ENCODE assay signal across 20 mouse cellular contexts in the genomic region with DNA sequence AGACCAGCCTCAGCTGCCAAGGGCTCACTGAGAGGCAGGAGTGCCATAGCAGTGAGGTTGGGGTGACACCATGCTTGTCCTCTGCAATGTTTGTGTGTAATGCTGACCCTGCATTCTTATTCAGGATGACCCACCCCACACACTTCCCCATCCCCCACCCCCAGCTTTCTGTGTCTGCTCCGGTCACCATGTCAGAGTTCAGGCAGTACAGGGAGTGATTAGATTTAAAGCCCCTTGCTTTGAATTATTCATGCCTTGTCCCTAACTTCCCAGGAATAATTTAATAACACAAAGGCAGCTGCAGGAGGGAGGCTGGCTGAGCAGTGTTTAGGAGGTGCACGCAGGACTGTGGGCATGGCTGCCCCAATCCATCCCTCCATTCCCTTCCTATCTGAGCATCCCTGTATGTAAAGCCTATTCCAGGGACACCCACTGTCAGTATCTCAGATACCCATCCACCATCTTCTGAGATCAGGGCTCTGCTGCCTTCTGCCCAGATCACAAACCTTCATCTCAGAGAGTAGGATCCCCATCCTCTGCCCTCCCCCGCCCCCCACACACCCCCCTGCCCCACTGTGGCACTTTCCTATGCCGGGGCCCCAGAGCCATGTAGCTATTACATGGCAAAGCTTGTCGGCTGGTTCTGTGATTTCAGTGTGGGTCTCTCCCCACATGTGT.
DNase-seq lines count a peak whose midpoint lies in the region; ATAC-seq lines count a peak whose summit lies in the region.
"Had no signal": no experiment of that assay in that cellular context is flagged by ENCODE, and none has a peak within 500 bp of the region (broad histone marks: within the 10 kb centered on the region; RNA-seq: fewer than 3 reads in every experiment).

No protein-coding gene starts in this region.

- H3K9ac ChIP-seq in hindbrain, embryonic 11.5 days (ENCODE audit: low read depth, low read length), result no peak overlapping the region
- no peak overlapping the region for H3K9ac ChIP-seq in hindbrain, embryonic 16.5 days (ENCODE audit: low read depth, low read length)
- no peak overlapping the region for H3K9ac ChIP-seq in forebrain, embryonic 13.5 days
- 0 out of 2 replicates have a peak overlapping the region, but pooled peaks have one; percentile 19 for H3K9ac ChIP-seq in neural tube, embryonic 12.5 days
- H3K9ac ChIP-seq in heart, embryonic 12.5 days, result no peak overlapping the region
- H3K9ac ChIP-seq: heart, embryonic 13.5 days; liver, embryonic 12.5 days had no signal

- WGBS in hindbrain, embryonic 11.5 days, result 38% methylated on average over 5 of the region's 5 CpGs
- WGBS in hindbrain, embryonic 16.5 days, result 31% methylated on average over 5 of the region's 5 CpGs
- WGBS in forebrain, embryonic 13.5 days, result 44% methylated on average over 5 of the region's 5 CpGs
- 33% methylated on average over 5 of the region's 5 CpGs for WGBS in neural tube, embryonic 12.5 days
- 74% methylated on average over 5 of the region's 5 CpGs for WGBS in heart, embryonic 12.5 days

- H3K4me3 ChIP-seq in hindbrain, embryonic 11.5 days (ENCODE audit: low read depth, low read length), result no peak overlapping the region
- H3K4me3 ChIP-seq in hindbrain, embryonic 16.5 days (ENCODE audit: low read length), result no peak overlapping the region
- H3K4me3 ChIP-seq in forebrain, embryonic 13.5 days, result no peak overlapping the region
- H3K4me3 ChIP-seq in neural tube, embryonic 12.5 days, result no peak overlapping the region
- no peak overlapping the region for H3K4me3 ChIP-seq in heart, embryonic 12.5 days
- H3K4me3 ChIP-seq: heart, embryonic 13.5 days; layer of hippocampus, adult 2 months; left cerebral cortex, adult 2 months; liver, embryonic 12.5 days had no signal

- peak overlapping the region; percentile 63 for H3K27ac ChIP-seq in hindbrain, embryonic 11.5 days (ENCODE audit: low read depth, low read length)
- no peak overlapping the region for H3K27ac ChIP-seq in hindbrain, embryonic 16.5 days (ENCODE audit: low read depth, low read length)
- peak overlapping the region; percentile 31 for H3K27ac ChIP-seq in forebrain, embryonic 13.5 days
- peak overlapping the region; percentile 48; the same call in 1 of the 2 replicates for H3K27ac ChIP-seq in neural tube, embryonic 12.5 days
- H3K27ac ChIP-seq in heart, embryonic 12.5 days (ENCODE audit: poor library complexity, severe bottlenecking), result no peak overlapping the region
- H3K27ac ChIP-seq: heart, embryonic 13.5 days; layer of hippocampus, adult 2 months; left cerebral cortex, adult 2 months; liver, embryonic 12.5 days had no signal

- DNase-seq in hindbrain, embryonic 11.5 days (ENCODE audit: low spot score), result peak; percentile 45
- DNase-seq in mesoderm, embryonic 11.5 days (ENCODE audit: low read depth, low spot score), result peak; percentile 59
- DNase-seq in ovary, postnatal 36 days (ENCODE audit: low spot score), result no peak
- DNase-seq in heart, adult 18-20 months, result no peak
- DNase-seq: adrenal gland, postnatal 36 days; B cell, adult 2 months; cerebellum, adult 9-10 months; gastrocnemius, postnatal 36 days; heart, postnatal 36 days; thymus, postnatal 36 days had no signal

- H3K4me1 ChIP-seq in hindbrain, embryonic 11.5 days (replicated peaks; ENCODE audit: control insufficient read depth, insufficient read depth, low read length), result peaks cover 2% of the 10 kb centered on the region
- H3K4me1 ChIP-seq in hindbrain, embryonic 16.5 days (ENCODE audit: control insufficient read depth, insufficient read depth, low read depth, low read length), result 0 out of 2 replicates have a peak, but pooled peaks cover 2% of the 10 kb centered on the region
- H3K4me1 ChIP-seq in forebrain, embryonic 13.5 days, result peaks cover 16% of the 10 kb centered on the region
- peaks cover 23% of the 10 kb centered on the region for H3K4me1 ChIP-seq in neural tube, embryonic 12.5 days
- no peaks in the 10 kb centered on the region for H3K4me1 ChIP-seq in heart, embryonic 12.5 days (replicated peaks)
- H3K4me1 ChIP-seq: heart, embryonic 13.5 days; liver, embryonic 12.5 days had no signal

- ATAC-seq in hindbrain, embryonic 11.5 days (ENCODE audit: low FRiP score), result peak; percentile 90
- ATAC-seq in hindbrain, embryonic 16.5 days, result no peak
- ATAC-seq in forebrain, embryonic 13.5 days, result peak; percentile 59; the same call in 1 of the 2 replicates
- ATAC-seq in neural tube, embryonic 12.5 days (ENCODE audit: low FRiP score, low read depth), result peak; percentile 81
- no peak for ATAC-seq in heart, embryonic 12.5 days (ENCODE audit: insufficient number of reproducible peaks, low FRiP score)
- ATAC-seq: activated CD4-positive, CD25-positive, alpha-beta regulatory T cell, adult 4 months; intestine, postnatal 0 days; liver, embryonic 12.5 days had no signal

- H3K36me3 ChIP-seq in hindbrain, embryonic 11.5 days (ENCODE audit: control insufficient read depth, insufficient read depth, low read length), result no peaks in the 10 kb centered on the region
- H3K36me3 ChIP-seq in hindbrain, embryonic 16.5 days (ENCODE audit: control insufficient read depth, insufficient read depth, low read length), result no peaks in the 10 kb centered on the region
- no peaks in the 10 kb centered on the region for H3K36me3 ChIP-seq in forebrain, embryonic 13.5 days (ENCODE audit: poor library complexity, severe bottlenecking)
- H3K36me3 ChIP-seq in neural tube, embryonic 12.5 days, result no peaks in the 10 kb centered on the region
- H3K36me3 ChIP-seq in heart, embryonic 12.5 days, result no peaks in the 10 kb centered on the region
- H3K36me3 ChIP-seq: heart, embryonic 13.5 days; liver, embryonic 12.5 days had no signal

- H3K4me2 ChIP-seq in hindbrain, embryonic 11.5 days (replicated peaks; ENCODE audit: low read depth, low read length), result no peak overlapping the region
- H3K4me2 ChIP-seq in hindbrain, embryonic 16.5 days (ENCODE audit: low read length), result no peak overlapping the region
- H3K4me2 ChIP-seq in forebrain, embryonic 13.5 days, result no peak overlapping the region
- H3K4me2 ChIP-seq in neural tube, embryonic 12.5 days (replicated peaks), result peak overlapping the region; percentile 14; the same call in 1 of the 2 replicates
- no peak overlapping the region for H3K4me2 ChIP-seq in heart, embryonic 12.5 days
- H3K4me2 ChIP-seq: heart, embryonic 13.5 days; liver, embryonic 12.5 days had no signal

- H3K9me3 ChIP-seq in hindbrain, embryonic 11.5 days (ENCODE audit: control insufficient read depth, low read length), result no peaks in the 10 kb centered on the region
- no peaks in the 10 kb centered on the region for H3K9me3 ChIP-seq in hindbrain, embryonic 16.5 days (ENCODE audit: control insufficient read depth, low read length)
- H3K9me3 ChIP-seq in forebrain, embryonic 13.5 days (replicated peaks), result no peaks in the 10 kb centered on the region
- no peaks in the 10 kb centered on the region for H3K9me3 ChIP-seq in neural tube, embryonic 12.5 days
- H3K9me3 ChIP-seq in heart, embryonic 12.5 days (replicated peaks), result 0 out of 2 replicates have a peak, but pooled peaks cover 3% of the 10 kb centered on the region
- H3K9me3 ChIP-seq: heart, embryonic 13.5 days; liver, embryonic 12.5 days had no signal

- H3K27me3 ChIP-seq in hindbrain, embryonic 11.5 days (ENCODE audit: control insufficient read depth, insufficient read depth, low read length), result no peaks in the 10 kb centered on the region
- H3K27me3 ChIP-seq in hindbrain, embryonic 16.5 days (replicated peaks; ENCODE audit: control insufficient read depth, insufficient read depth, low read length), result no peaks in the 10 kb centered on the region
- no peaks in the 10 kb centered on the region for H3K27me3 ChIP-seq in forebrain, embryonic 13.5 days
- no peaks in the 10 kb centered on the region for H3K27me3 ChIP-seq in neural tube, embryonic 12.5 days (replicated peaks)
- H3K27me3 ChIP-seq in heart, embryonic 12.5 days (replicated peaks), result 0 out of 2 replicates have a peak, but pooled peaks cover 4% of the 10 kb centered on the region
- H3K27me3 ChIP-seq: liver, embryonic 12.5 days had no signal

Comparison
In these comparisons a context has a peak if more than half of its experiments do, and no peak if none do; other contexts are left out.
1. ATAC-seq: peak in hindbrain, embryonic 11.5 days (single experiment), forebrain, embryonic 13.5 days (single experiment) and neural tube, embryonic 12.5 days (single experiment); none in hindbrain, embryonic 16.5 days (single experiment) and heart, embryonic 12.5 days (single experiment).
2. H3K27ac ChIP-seq: peak in hindbrain, embryonic 11.5 days (single experiment), forebrain, embryonic 13.5 days (single experiment) and neural tube, embryonic 12.5 days (single experiment); none in hindbrain, embryonic 16.5 days (single experiment) and heart, embryonic 12.5 days (single experiment).
3. DNase-seq: peak in hindbrain, embryonic 11.5 days (single experiment) and mesoderm, embryonic 11.5 days (single experiment); none in ovary, postnatal 36 days (single experiment) and heart, adult 18-20 months (0 of 2).